Mouse (Mus musculus): ENCODE data around the gene Atp7a. TPM values are rescaled to one million over a fixed set of nuclear protein-coding genes. Genes with fewer than 3 reads are reported as not detected.
"Not testable (repeated sequence)": the region's sequence is repeated elsewhere in the genome, so short reads cannot be mapped to it uniquely, and the experiment has no call there.

Atp7a gene
- polyA plus RNA-seq (2015; fragmentation: Nextera tagmentation; extraction: Ambion mirVana), result 9.4 and 11.5 TPM in 2 replicates

DNA sequence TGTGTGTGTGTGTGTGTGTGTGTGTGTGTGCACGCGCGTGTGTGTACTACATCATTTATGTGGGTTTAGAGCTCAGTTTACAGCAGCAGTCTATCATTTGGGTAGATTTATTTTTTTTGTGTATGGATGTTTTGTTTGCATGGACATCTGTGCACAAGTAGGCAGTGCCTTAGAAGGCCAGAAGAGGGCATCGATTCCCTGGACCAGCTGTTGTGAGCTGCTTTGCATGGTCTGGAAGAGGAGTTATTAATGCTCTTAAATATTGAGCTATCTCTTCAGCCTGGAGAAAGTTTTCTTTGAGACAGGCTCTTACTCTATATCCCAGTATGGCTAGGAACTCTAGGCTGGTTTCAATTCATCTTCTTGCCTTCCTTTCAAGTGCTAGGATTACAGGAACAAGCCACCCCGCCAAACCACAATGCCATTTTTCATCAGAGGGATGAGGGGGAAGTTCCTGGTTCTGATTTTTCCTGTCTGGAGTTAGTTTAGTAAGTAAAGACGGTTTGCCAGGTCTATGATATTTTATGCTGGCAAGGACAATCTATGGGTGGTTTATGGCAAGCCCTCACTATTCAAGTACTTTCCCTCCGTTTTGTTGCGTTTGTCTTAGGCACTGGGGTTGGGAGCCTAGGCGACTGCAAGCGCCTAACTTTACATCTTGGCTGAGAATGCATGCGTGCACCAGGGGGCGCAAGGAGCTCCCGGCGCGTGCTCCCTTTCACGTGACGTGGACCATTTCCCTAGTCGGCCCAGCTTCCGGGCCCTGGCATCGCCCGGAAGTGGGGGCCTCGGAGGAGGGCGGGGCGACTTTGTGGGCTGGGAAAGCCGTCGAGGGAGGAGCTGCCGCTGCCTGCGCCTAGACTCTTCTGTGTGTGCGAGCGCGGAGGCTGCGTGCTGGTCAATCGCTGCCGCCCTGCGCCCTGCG lies at the start of gene Atp7a:
TSS of gene Atp7a (plus strand) at position 859 of the 925 bp plus-strand sequence.
- Histone ChIP-seq H3K9me3 (replicated peaks) (no peaks in the 10 kb centered on the region), H3K27ac (replicated peaks) (peak within 1 kb of the TSS; percentile 66; the same call in 1 of the 2 replicates), H3K4me2 (peak within 1 kb of the TSS; percentile 69), H3K36me3 (replicated peaks) (peaks cover 4% of the 10 kb centered on the region; the same call in 1 of the 2 replicates), H3K27me3 (no peaks in the 10 kb centered on the region), H3K9ac (peak within 1 kb of the TSS; percentile 57), H3K4me3 (replicated peaks) (peak within 1 kb of the TSS; percentile 64), H3K4me1 (replicated peaks) (0 out of 2 replicates have a peak, but pooled peaks cover 5% of the 10 kb centered on the region)
- 15% methylated on average over 36 of the region's 36 CpGs for WGBS (ENCODE audit: insufficient replicate concordance)
- peak; percentile 98 for ATAC-seq (ENCODE audit: insufficient read depth)

GRCm38 (mm10) chrX:106001605-106002004 lies 25.5 kb upstream of the Atp7a start:
- Histone ChIP-seq H3K27ac (replicated peaks) (no peak overlapping the region), H3K27me3 (no peaks in the 10 kb centered on the region), H3K9ac (no peak overlapping the region), H3K9me3 (replicated peaks) (no peaks in the 10 kb centered on the region), H3K36me3 (replicated peaks) (0 out of 2 replicates have a peak, but pooled peaks cover 8% of the 10 kb centered on the region), H3K4me2 (no peak overlapping the region), H3K4me3 (replicated peaks) (no peak overlapping the region), H3K4me1 (replicated peaks) (no peaks in the 10 kb centered on the region; the same call in 1 of the 2 replicates)
- WGBS (ENCODE audit: insufficient replicate concordance), result 60% methylated on average over 1 of the region's 1 CpGs
- no peak for ATAC-seq (ENCODE audit: insufficient read depth)

DNA sequence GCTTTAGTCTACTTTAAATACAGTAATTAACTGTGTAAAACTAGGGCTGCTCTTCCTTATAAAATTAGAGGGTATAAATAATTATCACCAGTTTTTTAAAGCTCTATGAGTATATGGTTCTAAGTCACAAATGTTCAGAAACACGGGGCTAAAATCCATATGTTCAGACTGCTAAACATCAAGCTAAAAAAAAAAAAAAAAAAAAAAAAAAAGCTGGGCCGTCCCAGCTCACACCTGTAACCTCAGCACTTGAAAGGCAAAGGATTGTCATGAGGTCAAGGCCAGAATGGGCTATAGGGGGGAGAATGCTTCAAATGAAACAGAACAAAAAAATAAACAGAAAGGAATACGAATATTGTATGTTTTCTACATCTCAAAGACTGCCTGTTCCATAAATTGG lies 16.3 kb upstream of the Atp7a start:
- H3K36me3 ChIP-seq (replicated peaks), result no peaks in the 10 kb centered on the region
- H3K4me2 ChIP-seq, result peak overlapping the region; percentile 69
- peaks cover 15% of the 10 kb centered on the region for H3K4me1 ChIP-seq (replicated peaks)
- H3K9ac ChIP-seq, result peak overlapping the region; percentile 70
- no peaks in the 10 kb centered on the region for H3K27me3 ChIP-seq
- H3K9me3 ChIP-seq (replicated peaks), result no peaks in the 10 kb centered on the region
- ATAC-seq (ENCODE audit: insufficient read depth), result no peak
- WGBS (ENCODE audit: insufficient replicate concordance), result 7% methylated on average over 3 of the region's 3 CpGs
- H3K4me3 ChIP-seq (replicated peaks), result peak overlapping the region; percentile 73
- H3K27ac ChIP-seq (replicated peaks), result peak overlapping the region; percentile 94; the same call in 1 of the 2 replicates

DNA sequence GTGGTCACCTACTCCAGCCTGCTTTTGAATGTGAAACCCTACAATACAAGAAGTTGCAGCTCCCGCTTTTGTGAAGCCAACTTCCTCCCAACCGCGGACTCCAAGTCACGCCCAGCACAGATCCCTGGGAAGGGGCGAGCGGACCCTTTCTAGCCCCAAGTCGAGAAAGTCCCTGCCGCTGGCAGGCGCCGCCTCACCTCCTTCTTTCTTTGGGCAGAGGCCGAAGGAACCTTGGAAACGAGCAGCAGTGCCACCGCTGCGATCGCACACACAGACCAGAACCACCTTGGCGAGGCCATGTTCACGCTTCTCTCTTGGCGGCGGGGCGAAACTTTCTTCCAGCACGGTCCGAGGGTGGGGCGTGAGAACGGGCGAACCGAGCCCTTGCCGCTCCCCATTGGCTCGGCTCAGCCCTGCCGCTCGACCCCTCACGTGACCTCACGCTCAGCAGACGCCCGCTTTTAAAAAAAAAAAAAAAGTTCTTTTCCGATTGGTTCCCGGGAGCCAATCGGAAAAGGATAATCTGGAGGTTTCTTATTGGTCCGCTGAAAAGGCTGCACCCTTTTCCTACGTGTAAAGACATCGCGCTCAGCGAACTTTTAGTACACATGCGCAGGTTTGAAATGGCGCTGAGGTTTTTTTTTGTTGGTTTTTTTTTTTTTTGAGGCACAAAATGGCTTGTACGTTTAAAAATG lies 15.5 kb upstream of the Atp7a start, which contains the start of gene Magt1:
TSS of gene Magt1 (minus strand) at position 442 of the 695 bp plus-strand sequence.
- 16% methylated on average over 45 of the region's 45 CpGs for WGBS (ENCODE audit: insufficient replicate concordance)
- ATAC-seq (ENCODE audit: insufficient read depth), result peak; percentile 96
- H3K36me3 ChIP-seq (replicated peaks), result no peaks in the 10 kb centered on the region
- peak within 1 kb of the TSS; percentile 71 for H3K4me2 ChIP-seq
- peak within 1 kb of the TSS; percentile 73 for H3K4me3 ChIP-seq (replicated peaks)
- peaks cover 15% of the 10 kb centered on the region for H3K4me1 ChIP-seq (replicated peaks)
- H3K9ac ChIP-seq, result peak within 1 kb of the TSS; percentile 70
- H3K27ac ChIP-seq (replicated peaks), result peak within 1 kb of the TSS; percentile 94
- no peaks in the 10 kb centered on the region for H3K9me3 ChIP-seq (replicated peaks)
- no peaks in the 10 kb centered on the region for H3K27me3 ChIP-seq

DNA sequence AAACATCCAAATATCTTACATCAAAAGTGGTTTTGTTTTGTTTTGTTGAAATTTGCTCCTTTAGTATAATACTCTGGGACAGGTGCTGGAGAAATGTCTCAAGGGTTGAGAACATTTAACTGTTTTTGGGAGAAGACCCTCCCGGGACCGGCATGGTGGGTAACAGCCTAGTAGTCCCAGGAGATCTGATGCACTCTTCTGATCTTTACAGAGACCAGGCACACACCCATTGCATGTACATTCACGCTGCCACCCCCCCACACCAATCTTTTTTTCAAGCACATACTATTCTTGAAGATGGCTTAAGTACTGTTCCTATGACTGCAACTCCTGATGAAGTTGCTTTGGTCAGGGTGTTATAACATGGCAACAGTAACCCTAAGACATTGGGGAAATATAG lies 14.5 kb upstream of the Atp7a start:
- peaks cover 23% of the 10 kb centered on the region for H3K4me1 ChIP-seq (replicated peaks)
- peak overlapping the region; percentile 39 for H3K9ac ChIP-seq
- no peaks in the 10 kb centered on the region for H3K27me3 ChIP-seq
- no peaks in the 10 kb centered on the region for H3K36me3 ChIP-seq (replicated peaks)
- H3K27ac ChIP-seq (replicated peaks), result peak overlapping the region; percentile 81
- peak overlapping the region; percentile 46 for H3K4me3 ChIP-seq (replicated peaks)
- WGBS (ENCODE audit: insufficient replicate concordance), result 54% methylated on average over 3 of the region's 3 CpGs
- H3K4me2 ChIP-seq, result peak overlapping the region; percentile 71
- no peaks in the 10 kb centered on the region for H3K9me3 ChIP-seq (replicated peaks)
- no peak for ATAC-seq (ENCODE audit: insufficient read depth)

GRCm38 (mm10) chrX:106013217-106013616 lies 13.9 kb upstream of the Atp7a start:
- 13% methylated on average over 2 of the region's 2 CpGs for WGBS (ENCODE audit: insufficient replicate concordance)
- Histone ChIP-seq H3K27me3 (no peaks in the 10 kb centered on the region), H3K9me3 (replicated peaks) (no peaks in the 10 kb centered on the region), H3K27ac (replicated peaks) (no peak overlapping the region), H3K4me1 (replicated peaks) (peaks cover 23% of the 10 kb centered on the region), H3K9ac (no peak overlapping the region), H3K4me3 (replicated peaks) (no peak overlapping the region), H3K4me2 (no peak overlapping the region), H3K36me3 (replicated peaks) (no peaks in the 10 kb centered on the region)
- no peak for ATAC-seq (ENCODE audit: insufficient read depth)

- H3K9ac ChIP-seq; ATAC-seq (ENCODE audit: insufficient read depth): not testable (repeated sequence)
- 45% methylated on average over 2 of the region's 2 CpGs for WGBS (ENCODE audit: insufficient replicate concordance)
Measured at GRCm38 (mm10) chrX:106014741-106015377, 12.2 kb upstream of the Atp7a start.

DNA sequence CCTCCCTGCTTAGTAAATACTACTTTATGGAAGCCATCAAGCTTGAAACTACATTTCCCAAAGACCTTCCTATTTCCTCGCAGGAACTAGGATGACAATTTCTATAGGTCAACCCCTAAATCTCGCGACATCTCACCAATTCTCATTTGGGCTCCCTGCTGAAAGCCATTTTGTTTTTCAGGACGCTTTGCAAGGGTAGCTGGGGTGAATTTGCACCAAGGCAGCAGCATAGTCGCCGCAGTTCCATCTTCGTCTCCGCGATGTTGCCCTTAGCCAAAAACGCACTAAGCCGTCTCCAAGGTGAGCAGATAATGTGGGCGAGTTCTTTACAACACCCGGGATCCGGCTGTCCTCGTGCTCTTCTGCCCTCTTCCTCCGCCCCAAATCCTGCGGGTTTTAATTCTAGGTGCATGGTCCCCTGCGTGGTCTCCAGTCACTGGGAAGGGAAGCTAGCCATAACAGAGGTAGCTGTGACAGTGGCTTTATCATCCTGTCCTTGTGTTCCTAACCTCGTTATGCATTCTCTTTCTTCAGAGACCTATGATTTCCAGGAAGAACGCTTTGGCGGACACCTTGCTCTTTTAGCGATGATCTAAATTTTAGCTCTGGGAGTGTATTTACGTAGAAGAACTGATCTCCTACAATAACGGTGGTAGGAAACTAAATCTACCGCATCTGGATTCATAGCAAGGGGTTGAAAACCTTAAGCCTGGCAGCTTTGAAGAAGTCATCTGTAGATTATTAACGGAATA lies 11.3 kb upstream of the Atp7a start, which contains the start of gene Cox7b:
TSS of gene Cox7b (plus strand) at position 130 of the 752 bp plus-strand sequence.
- Histone ChIP-seq H3K9ac (peak within 1 kb of the TSS; percentile 59), H3K4me1 (replicated peaks) (peaks cover 14% of the 10 kb centered on the region), H3K4me3 (replicated peaks) (peak within 1 kb of the TSS; percentile 68), H3K27ac (replicated peaks) (peak within 1 kb of the TSS; percentile 82), H3K9me3 (replicated peaks) (no peaks in the 10 kb centered on the region), H3K4me2 (peak within 1 kb of the TSS; percentile 55), H3K36me3 (replicated peaks) (peaks cover 14% of the 10 kb centered on the region; the same call in 1 of the 2 replicates), H3K27me3 (no peaks in the 10 kb centered on the region)
- ATAC-seq (ENCODE audit: insufficient read depth), result peak; percentile 15; the same call in 1 of the 2 replicates
- 14% methylated on average over 26 of the region's 26 CpGs for WGBS (ENCODE audit: insufficient replicate concordance)

More at GRCm38 (mm10) chrX:106014741-106015377, 12.2 kb upstream of the Atp7a start:
- H3K27ac ChIP-seq (replicated peaks), result peak overlapping the region; percentile 82
- H3K4me2 ChIP-seq, result peak overlapping the region; percentile 55
- H3K36me3 ChIP-seq (replicated peaks), result peaks cover 11% of the 10 kb centered on the region; the same call in 1 of the 2 replicates
- H3K4me1 ChIP-seq (replicated peaks), result peaks cover 17% of the 10 kb centered on the region
- H3K9me3 ChIP-seq (replicated peaks); H3K27me3 ChIP-seq: not testable (repeated sequence)
- H3K4me3 ChIP-seq (replicated peaks), result peak overlapping the region; percentile 68

- no peak for ATAC-seq (ENCODE audit: insufficient read depth)
- Histone ChIP-seq H3K4me2 (peak overlapping the region; percentile 55), H3K4me1 (replicated peaks) (peaks cover 14% of the 10 kb centered on the region), H3K27ac (replicated peaks) (no peak overlapping the region), H3K27me3 (no peaks in the 10 kb centered on the region), H3K4me3 (replicated peaks) (peak overlapping the region; percentile 68), H3K36me3 (replicated peaks) (peaks cover 25% of the 10 kb centered on the region; the same call in 1 of the 2 replicates), H3K9me3 (replicated peaks) (no peaks in the 10 kb centered on the region), H3K9ac (no peak overlapping the region)
- WGBS (ENCODE audit: insufficient replicate concordance), result 48% methylated on average over 3 of the region's 3 CpGs
Measured at GRCm38 (mm10) chrX:106017102-106017501, 10.0 kb upstream of the Atp7a start.

DNA sequence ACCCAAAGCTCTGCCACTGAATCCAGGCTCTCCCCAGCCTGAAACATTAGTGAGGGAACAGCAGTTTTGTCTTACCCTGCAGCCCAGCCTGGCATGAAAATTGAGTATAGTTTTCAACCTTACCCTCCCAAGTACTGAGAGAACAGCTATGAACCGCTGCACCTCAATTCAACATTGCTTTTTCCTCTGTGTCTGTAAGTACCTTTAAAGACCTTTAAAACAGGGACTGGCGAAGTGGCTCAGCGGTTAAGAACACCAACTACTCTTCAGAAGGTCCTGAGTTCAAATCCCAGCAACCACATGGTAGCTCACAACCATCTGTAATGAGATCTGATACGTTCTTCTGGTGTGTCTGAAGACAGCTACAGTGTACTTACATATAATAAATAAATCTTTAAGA lies 9.6 kb upstream of the Atp7a start:
- WGBS (ENCODE audit: insufficient replicate concordance), result 65% methylated on average over 4 of the region's 4 CpGs
- Histone ChIP-seq H3K27me3 (no peaks in the 10 kb centered on the region), H3K4me3 (replicated peaks) (no peak overlapping the region)

More for the DNA sequence above, 9.6 kb upstream of the Atp7a start:
- H3K4me1 ChIP-seq (replicated peaks), result peaks cover 10% of the 10 kb centered on the region
- no peak for ATAC-seq (ENCODE audit: insufficient read depth)
- peaks cover 26% of the 10 kb centered on the region; the same call in 1 of the 2 replicates for H3K36me3 ChIP-seq (replicated peaks)
- H3K27ac ChIP-seq (replicated peaks), result no peak overlapping the region
- H3K9ac ChIP-seq, result no peak overlapping the region
- peak overlapping the region; percentile 55; the same call in 1 of the 2 replicates for H3K4me2 ChIP-seq
- no peaks in the 10 kb centered on the region for H3K9me3 ChIP-seq (replicated peaks)
